Mouse (Mus musculus): ENCODE results near the gene Ung. TPM values are rescaled to one million over a fixed set of nuclear protein-coding genes. Genes with fewer than 3 reads are reported as not detected.

Gene Ung
- 13.2 TPM for polyA plus RNA-seq (2021)

GRCm38 (mm10) chr5:114130211-114130605, at the start of gene Ung:
Ung (plus strand) TSS chr5:114130386.
- TF ChIP-seq CTCF (IDR thresholded peaks at IDR 0.05) = no peak
- CTCF ChIA-PET = interaction anchor here (0.9 to 1.8 kb wide), 3 partner anchors 30 to 191 kb away, joined by 3 to 4 read pairs (median 3); no protein-coding TSS in a partner anchor
- DNase-seq (ENCODE audit: low read depth, low spot score) (no peak), ATAC-seq (no peak)
- no peaks in the 10 kb centered on the region for H3K27me3 ChIP-seq
- in situ Hi-C loops (cut with MboI; ENCODE audit: low pct_unique_long_range_greater_than_20kb) = no loop called here
- POLR2A ChIA-PET = interaction anchor here (0.6 to 1.6 kb wide), 2 partner anchors 10 to 1419 kb away, joined by 3 to 7 read pairs; no protein-coding TSS in a partner anchor

GRCm38 (mm10) chr5:114085501-114085900, 44.7 kb upstream of the Ung start:
- ATAC-seq (no peak), DNase-seq (ENCODE audit: low read depth, low spot score) (no peak)
- CTCF ChIA-PET = no interaction called here
- peaks cover 35% of the 10 kb centered on the region for H3K27me3 ChIP-seq
- no peak for TF ChIP-seq CTCF (IDR thresholded peaks at IDR 0.05)
- in situ Hi-C loops (cut with MboI; ENCODE audit: low pct_unique_long_range_greater_than_20kb) = no loop called here
- POLR2A ChIA-PET = no interaction called here

DNA sequence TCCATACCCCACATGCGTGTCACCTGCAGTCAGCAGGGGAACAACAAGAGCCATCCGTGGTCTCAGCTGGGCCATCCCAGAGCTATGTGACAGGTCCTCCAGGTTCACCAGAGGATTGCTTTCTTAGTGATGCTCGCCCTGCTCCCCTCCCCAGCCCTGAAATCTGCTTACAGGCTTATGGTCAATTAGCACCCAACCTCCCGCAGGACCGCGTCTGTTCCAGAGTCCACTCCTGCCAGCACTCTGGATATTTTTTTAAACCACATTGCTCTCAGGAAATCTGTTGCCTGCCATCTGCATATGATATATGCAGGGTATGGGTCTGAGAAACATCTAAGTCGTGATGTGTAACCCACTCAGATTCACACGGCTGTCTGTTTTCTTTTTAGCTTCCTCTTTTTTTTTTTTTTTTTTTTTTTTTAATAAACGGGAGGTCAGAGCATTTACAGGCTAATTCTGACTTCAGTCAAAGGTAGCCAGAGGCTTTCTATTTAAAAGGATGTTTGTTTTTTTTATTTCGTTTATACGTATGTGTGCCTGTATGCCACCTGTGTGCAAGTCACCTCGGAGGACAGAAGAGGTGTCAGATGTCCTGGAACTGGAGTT, 42.2 kb upstream of the Ung start:
- ATAC-seq (no peak), DNase-seq (ENCODE audit: low read depth, low spot score) (no peak)

DNA sequence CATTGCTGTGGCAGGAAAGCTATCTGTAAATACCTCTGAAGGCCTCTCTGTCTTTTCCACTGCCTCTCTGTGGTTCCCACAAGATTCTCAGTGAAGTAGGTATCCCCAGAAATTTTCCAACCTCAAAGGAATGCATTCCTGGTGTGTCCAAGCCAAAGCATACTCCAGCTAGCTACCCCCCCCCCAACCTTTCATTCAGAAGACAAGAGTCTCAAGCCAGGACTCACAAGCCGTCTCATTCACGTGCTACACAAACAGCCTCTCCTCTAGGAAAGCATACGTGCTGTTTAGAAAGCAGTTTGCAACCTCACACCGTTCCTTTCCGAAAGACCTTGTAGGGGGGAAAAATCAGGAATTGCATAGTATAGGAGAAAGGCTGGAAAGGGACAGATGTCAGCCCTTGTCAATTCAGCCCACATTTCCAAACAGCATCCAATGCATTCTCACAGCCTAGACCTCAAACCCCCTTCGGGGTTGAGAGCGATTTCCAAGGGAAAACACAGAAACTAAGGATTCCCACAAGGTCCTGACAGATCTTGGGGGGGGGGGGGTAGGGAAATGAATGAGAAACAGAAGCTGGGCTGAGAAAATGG, 39.7 kb upstream of the Ung start:
- no peak for TF ChIP-seq CTCF (IDR thresholded peaks at IDR 0.05)
- POLR2A ChIA-PET = interaction anchor here (0.7 kb wide), 1 partner anchor 29 kb away, joined by 8 read pairs; no protein-coding TSS in a partner anchor
- DNase-seq (ENCODE audit: low read depth, low spot score) = no peak
- in situ Hi-C loops (cut with MboI; ENCODE audit: low pct_unique_long_range_greater_than_20kb) = no loop called here
- ATAC-seq = no peak
- H3K27me3 ChIP-seq = peaks cover 40% of the 10 kb centered on the region
- CTCF ChIA-PET = interaction anchor here (1.0 to 1.5 kb wide), 2 partner anchors 38 to 39 kb away, joined by 3 to 4 read pairs; no protein-coding TSS in a partner anchor

More for the DNA sequence above, 42.2 kb upstream of the Ung start:
- in situ Hi-C loops (cut with MboI; ENCODE audit: low pct_unique_long_range_greater_than_20kb) = no loop called here
- CTCF ChIA-PET = no interaction called here
- POLR2A ChIA-PET = no interaction called here
- no peak for TF ChIP-seq CTCF (IDR thresholded peaks at IDR 0.05)
- peaks cover 29% of the 10 kb centered on the region for H3K27me3 ChIP-seq

DNA sequence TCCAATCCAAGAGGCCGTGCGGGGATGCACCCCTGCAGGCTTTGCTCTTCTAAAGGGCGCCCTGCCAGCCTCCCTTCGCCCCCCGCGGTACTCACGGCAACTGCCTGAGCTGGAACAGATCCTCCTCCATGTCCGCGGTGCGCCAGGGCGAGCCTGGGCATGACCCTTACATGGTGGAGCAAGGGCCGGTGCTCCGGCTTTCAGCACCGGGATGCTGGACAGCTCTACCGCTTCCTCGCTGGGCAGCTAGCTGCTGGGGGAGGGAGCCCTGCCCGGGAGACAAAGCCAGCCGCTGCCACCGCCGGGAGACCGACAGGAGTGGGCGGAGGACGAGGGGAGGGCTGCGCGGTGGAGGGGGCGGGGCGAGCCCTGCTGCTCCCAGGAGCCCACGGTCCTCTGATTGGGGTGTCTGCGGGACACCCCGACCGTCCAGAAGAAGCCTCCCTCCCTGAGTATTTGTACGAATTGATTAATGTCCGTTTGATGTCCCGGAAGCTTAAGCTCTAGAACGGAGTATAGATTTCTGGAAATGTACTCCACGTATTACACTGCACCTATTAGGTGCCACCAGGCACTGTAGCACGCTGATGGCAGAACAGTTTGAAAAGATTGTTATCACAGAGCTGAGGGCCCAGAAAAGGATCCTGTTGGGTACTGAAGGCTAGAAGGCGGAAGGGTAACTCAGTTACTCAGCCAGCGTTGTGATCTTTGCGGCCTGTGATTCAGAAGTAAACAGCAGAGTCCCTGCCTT, 39.0 kb upstream of the Ung start, which contains the start of gene Svop:
TSS of gene Svop (minus strand) at position 514 of the 751 bp plus-strand sequence.
- ATAC-seq (peak; percentile 70), DNase-seq (ENCODE audit: low read depth, low spot score) (peak; percentile 38)
- H3K27me3 ChIP-seq = peaks cover 40% of the 10 kb centered on the region
- POLR2A ChIA-PET = interaction anchor here (1.0 kb wide), 1 partner anchor 9 kb away, joined by 3 read pairs; no protein-coding TSS in a partner anchor
- TF ChIP-seq CTCF (IDR thresholded peaks at IDR 0.05) = no peak
- CTCF ChIA-PET = interaction anchor here (1.5 kb wide), 1 partner anchor 39 kb away, joined by 4 read pairs; no protein-coding TSS in a partner anchor
- in situ Hi-C loops (cut with MboI; ENCODE audit: low pct_unique_long_range_greater_than_20kb) = no loop called here

- POLR2A ChIA-PET = interaction anchor here (1.1 kb wide), 1 partner anchor 8 kb away, joined by 3 read pairs; the partner anchor contains the start of gene Svop
- no peak for TF ChIP-seq CTCF (IDR thresholded peaks at IDR 0.05)
- in situ Hi-C loops (cut with MboI; ENCODE audit: low pct_unique_long_range_greater_than_20kb) = no loop called here
- ATAC-seq = peak; percentile 73
- peak; percentile 77 for DNase-seq (ENCODE audit: low read depth, low spot score)
- CTCF ChIA-PET = interaction anchor here (0.8 to 1.6 kb wide), 2 partner anchors 27 to 31 kb away, joined by 3 read pairs; partner anchors contain the start of gene Ung
- no peaks in the 10 kb centered on the region for H3K27me3 ChIP-seq
These were observed 30.3 kb upstream of the Ung start for GRCm38 (mm10) chr5:114099709-114100389.

GRCm38 (mm10) chr5:114100390-114101099, 29.6 kb upstream of the Ung start:
- no peak for DNase-seq (ENCODE audit: low read depth, low spot score)
- ChIA-PET POLR2A (interaction anchor here (0.8 to 1.1 kb wide), 2 partner anchors 9 to 24 kb away, joined by 3 read pairs; partner anchors contain the start of gene Svop), CTCF (interaction anchor here (0.8 to 1.6 kb wide), 3 partner anchors 27 to 54 kb away, joined by 3 read pairs; partner anchors contain the start of gene Ung)
- no peaks in the 10 kb centered on the region for H3K27me3 ChIP-seq
- ATAC-seq = peak; percentile 44
- in situ Hi-C loops (cut with MboI; ENCODE audit: low pct_unique_long_range_greater_than_20kb) = no loop called here
- no peak for TF ChIP-seq CTCF (IDR thresholded peaks at IDR 0.05)

GRCm38 (mm10) chr5:114101873-114102272, 28.3 kb upstream of the Ung start:
- POLR2A ChIA-PET = no interaction called here
- in situ Hi-C loops (cut with MboI; ENCODE audit: low pct_unique_long_range_greater_than_20kb) = no loop called here
- no peaks in the 10 kb centered on the region for H3K27me3 ChIP-seq
- CTCF ChIA-PET = interaction anchor here (1.6 kb wide), 2 partner anchors 25 to 55 kb away, joined by 3 read pairs; no protein-coding TSS in a partner anchor
- DNase-seq (ENCODE audit: low read depth, low spot score) = no peak
- ATAC-seq = no peak
- no peak for TF ChIP-seq CTCF (IDR thresholded peaks at IDR 0.05)

GRCm38 (mm10) chr5:114102807-114103206, 27.4 kb upstream of the Ung start:
- ATAC-seq (no peak), DNase-seq (ENCODE audit: low read depth, low spot score) (no peak)
- CTCF ChIA-PET = no interaction called here
- in situ Hi-C loops (cut with MboI; ENCODE audit: low pct_unique_long_range_greater_than_20kb) = no loop called here
- no peaks in the 10 kb centered on the region for H3K27me3 ChIP-seq
- POLR2A ChIA-PET = interaction anchor here (1.0 kb wide), 1 partner anchor 11 kb away, joined by 3 read pairs; no protein-coding TSS in a partner anchor
- no peak for TF ChIP-seq CTCF (IDR thresholded peaks at IDR 0.05)
